Mouse (Mus musculus) CH12.LX (cell line): ENCODE data around the gene Ppp1r1c. TPM values are rescaled to one million over a fixed set of nuclear protein-coding genes. Genes with fewer than 3 reads are reported as not detected.

Source experiments
- DNase-seq: peaks from one replicate; pipeline ENCODE4 v3.0.0-alpha.2; 2013; ENCODE audit errors: extremely low read depth
- H3K27ac ChIP-seq: 2 replicates; pipeline ENCODE4 v1.5.1; 2012; ENCODE audit warnings: low read depth, mild to moderate bottlenecking, control low read depth, moderate library complexity; ENCODE audit not compliant: insufficient read depth
- H3K27me3 ChIP-seq: replicated peaks from 2 replicates; pipeline ENCODE3; 2012; ENCODE audit warnings: inconsistent platforms
- H3K36me3 ChIP-seq, 2 experiments: replicated peaks in 1 of 2; 2 replicates each; pipeline versions ENCODE3 to v1.6.1; 2012; ENCODE audit warnings: inconsistent platforms in 1 of 2, low read length in 1 of 2, mild to moderate bottlenecking in 1 of 2, mixed read lengths in 1 of 2, moderate library complexity in 1 of 2; ENCODE audit not compliant: control insufficient read depth in 1 of 2, insufficient read depth in 1 of 2
- H3K4me1 ChIP-seq, 2 experiments: 2 replicates each; pipeline ENCODE4 v1.6.1; 2012; ENCODE audit warnings: inconsistent platforms in 1 of 2, moderate library complexity in 1 of 2; ENCODE audit not compliant: insufficient read depth in 2 of 2, control insufficient read depth in 1 of 2
- H3K4me2 ChIP-seq: 2 replicates; pipeline ENCODE4 v1.6.1; 2012; ENCODE audit warnings: low read depth, mild to moderate bottlenecking, control low read depth; ENCODE audit not compliant: poor library complexity, insufficient read depth, severe bottlenecking
- H3K4me3 ChIP-seq, 3 experiments: fragments of 150-350 bp in 1 of 3; sonication (generic) in 1 of 3; replicated peaks in 1 of 3; 2 replicates each; pipeline versions ENCODE3 to v1.5.1; 2011 to 2012; ENCODE audit warnings: low read depth in 2 of 3, low read length in 2 of 3, mild to moderate bottlenecking in 2 of 3, moderate library complexity in 2 of 3, control low read depth in 1 of 3, improper control_type of control experiment in 1 of 3, inconsistent platforms in 1 of 3, mixed read lengths in 1 of 3; ENCODE audit not compliant: poor library complexity in 1 of 3
- H3K79me2 ChIP-seq: replicated peaks from 2 replicates; pipeline ENCODE4 v1.6.1; 2012; ENCODE audit warnings: mild to moderate bottlenecking, moderate library complexity; ENCODE audit not compliant: control insufficient read depth, poor library complexity, insufficient read depth, severe bottlenecking; ENCODE audit errors: extremely low read depth
- H3K9ac ChIP-seq: 2 replicates; pipeline ENCODE4 v1.6.1; 2012; ENCODE audit warnings: low read depth, mild to moderate bottlenecking, control low read depth, moderate library complexity; ENCODE audit not compliant: insufficient read depth
- H3K9me3 ChIP-seq: replicated peaks from 2 replicates; pipeline ENCODE3; 2012; ENCODE audit warnings: low read length, inconsistent platforms, mixed read lengths
- BHLHE40 ChIP-seq: IDR thresholded peaks from 2 replicates; pipeline ENCODE4 v1.6.1; 2011; ENCODE audit warnings: mild to moderate bottlenecking, low read depth, low read length, improper control_type of control experiment
- CHD2 ChIP-seq: IDR thresholded peaks from 2 replicates; pipeline ENCODE4 v1.6.1; 2011; ENCODE audit warnings: low read length, improper control_type of control experiment
- CTCF ChIP-seq, 2 experiments: IDR thresholded peaks in 1 of 2; conservative IDR thresholded peaks in 1 of 2; 2 replicates each; pipeline ENCODE4 v1.5.1; 2011 to 2012; ENCODE audit warnings: low read depth in 2 of 2, low read length in 2 of 2, improper control_type of control experiment in 1 of 2, inconsistent platforms in 1 of 2, mild to moderate bottlenecking in 1 of 2, moderate library complexity in 1 of 2
- E2F4 ChIP-seq: IDR thresholded peaks from 2 replicates; pipeline ENCODE4 v1.6.1; 2011; ENCODE audit warnings: low read depth, low read length, improper control_type of control experiment; ENCODE audit not compliant: insufficient replicate concordance
- IRF4 ChIP-seq: IDR thresholded peaks from 2 replicates; pipeline ENCODE4 v1.6.1; 2014; ENCODE audit warnings: low read depth, mild to moderate bottlenecking, inconsistent platforms, low read length, improper control_type of control experiment
- JUN ChIP-seq: IDR thresholded peaks from 2 replicates; pipeline ENCODE4 v1.6.1; 2011; ENCODE audit warnings: low read depth, mild to moderate bottlenecking, low read length, improper control_type of control experiment, moderate library complexity; ENCODE audit not compliant: insufficient read depth
- JUND ChIP-seq: conservative IDR thresholded peaks from 2 replicates; pipeline ENCODE4 v1.6.1; 2011; ENCODE audit warnings: low read depth, low read length, improper control_type of control experiment
- MAX ChIP-seq: IDR thresholded peaks from 2 replicates; pipeline ENCODE4 v1.6.1; 2011; ENCODE audit warnings: low read length, improper control_type of control experiment
- MEF2A ChIP-seq: IDR thresholded peaks from 2 replicates; pipeline ENCODE4 v1.6.1; 2014; ENCODE audit warnings: low read depth, mild to moderate bottlenecking, inconsistent platforms, low read length, improper control_type of control experiment, borderline replicate concordance
- MXI1 ChIP-seq: IDR thresholded peaks from 2 replicates; pipeline ENCODE4 v1.6.1; 2011; ENCODE audit warnings: mild to moderate bottlenecking, low read depth, low read length, improper control_type of control experiment
- NRF1 ChIP-seq: IDR thresholded peaks from 2 replicates; pipeline ENCODE4 v1.6.1; 2014; ENCODE audit warnings: low read depth, mild to moderate bottlenecking, inconsistent platforms, low read length, improper control_type of control experiment, moderate library complexity
- POLR2A ChIP-seq: IDR thresholded peaks from 2 replicates; pipeline ENCODE4 v1.6.1; 2011; ENCODE audit warnings: low read depth, mild to moderate bottlenecking, improper control_type of control experiment, low read length
- POLR2AphosphoS2 ChIP-seq: IDR thresholded peaks from 2 replicates; pipeline ENCODE4 v1.6.1; 2011; ENCODE audit warnings: low read depth, low read length, improper control_type of control experiment
- RAD21 ChIP-seq: IDR thresholded peaks from 2 replicates; pipeline ENCODE4 v1.6.1; 2011; ENCODE audit warnings: low read depth, mild to moderate bottlenecking, low read length, improper control_type of control experiment, moderate library complexity
- SMC3 ChIP-seq: IDR thresholded peaks from 2 replicates; pipeline ENCODE4 v1.6.1; 2011; ENCODE audit warnings: low read depth, low read length, improper control_type of control experiment
- TCF12 ChIP-seq: IDR thresholded peaks from 2 replicates; pipeline ENCODE4 v1.6.1; 2014; ENCODE audit warnings: low read depth, mild to moderate bottlenecking, inconsistent platforms, low read length, improper control_type of control experiment
- UBTF ChIP-seq: IDR thresholded peaks from 2 replicates; pipeline ENCODE4 v1.6.1; 2012; ENCODE audit warnings: low read depth, mild to moderate bottlenecking, inconsistent platforms, low read length, improper control_type of control experiment, moderate library complexity
- USF1 ChIP-seq: IDR thresholded peaks from 2 replicates; pipeline ENCODE4 v1.6.1; 2014; ENCODE audit warnings: low read depth, mild to moderate bottlenecking, inconsistent platforms, low read length, improper control_type of control experiment
- USF2 ChIP-seq: conservative IDR thresholded peaks from 2 replicates; pipeline ENCODE4 v1.6.1; 2011; ENCODE audit warnings: low read depth, low read length, improper control_type of control experiment
- ZC3H11A ChIP-seq: IDR thresholded peaks from 2 replicates; pipeline ENCODE4 v1.6.1; 2012; ENCODE audit warnings: low read depth, mild to moderate bottlenecking, inconsistent platforms, low read length, improper control_type of control experiment
- ZMIZ1 ChIP-seq: IDR thresholded peaks from 2 replicates; pipeline ENCODE4 v1.6.1; 2012; ENCODE audit warnings: low read depth, mild to moderate bottlenecking, inconsistent platforms, low read length, improper control_type of control experiment
- ZNF384 ChIP-seq: IDR thresholded peaks from 2 replicates; pipeline ENCODE4 v1.6.1; 2012; ENCODE audit warnings: low read depth, low read length, improper control_type of control experiment, inconsistent platforms
- dilution Hi-C: fragments of 300-500 bp; cut with MboI; formaldehyde crosslinking; loops from 2 replicates; pipeline ENCODE4 v1.14.3; 2020; ENCODE audit warnings: low sequenced_read_pairs; ENCODE audit not compliant: extremely low pct_unique_long_range_greater_than_20kb, extremely low pct_ligation_motif_present
- in situ Hi-C: fragments of 300-500 bp; cut with MboI; formaldehyde crosslinking; loops from 3 replicates; pipeline ENCODE4 v1.14.3; 2019; ENCODE audit warnings: low sequenced_read_pairs, low pct_ligation_motif_present, low pct_unique_long_range_greater_than_20kb, mixed read lengths
- polyA plus RNA-seq: library from polyadenylated mRNA; unstranded; fragments of >175 nt; gene quantifications from 2 replicates; pipeline ENCODE4 v1.2.1, GENCODE M21; 2012; ENCODE audit warnings: low read depth; ENCODE audit not compliant: insufficient read length
- total RNA-seq, 2 experiments: library from RNA; depleted of rRNA; stranded (reverse); fragments of 300-350 nt in 1 of 2; fragments of >200 nt in 1 of 2; gene quantifications; 2 replicates each; pipeline ENCODE4 v1.2.3; 2012 to 2014

The Ppp1r1c gene
- total and polyA plus RNA-seq, 3 experiments = not detected

DNA sequence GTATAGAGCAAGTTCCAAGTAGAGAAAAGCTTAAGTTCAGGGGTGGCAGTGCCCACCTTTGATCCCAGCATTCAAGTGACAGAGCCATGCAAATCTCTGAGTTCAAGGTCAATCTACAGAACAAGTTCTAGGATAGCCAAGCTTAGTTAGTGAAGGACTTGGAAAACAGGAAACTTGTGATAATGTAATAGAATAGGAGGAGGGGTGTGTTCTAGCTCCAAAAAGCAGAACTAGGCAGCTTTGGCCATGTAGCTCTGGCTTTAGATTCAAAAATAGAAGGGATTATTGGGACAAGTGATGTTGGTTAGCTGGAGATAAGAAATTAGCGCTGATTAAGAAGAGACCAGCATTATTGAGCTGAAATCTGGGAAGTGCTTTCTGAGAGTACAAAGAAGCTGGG is 149.3 kb downstream of the Ppp1r1c start:
- Histone ChIP-seq H3K4me3 (no peak overlapping the region), H3K79me2 (no peaks in the 10 kb centered on the region), H3K9me3 (no peaks in the 10 kb centered on the region), H3K27ac (no peak overlapping the region), H3K27me3 (no peaks in the 10 kb centered on the region), H3K4me1 (no peaks in the 10 kb centered on the region), H3K9ac (no peak overlapping the region), H3K4me2 (no peak overlapping the region), H3K36me3 (no peaks in the 10 kb centered on the region)
- dilution Hi-C loops = no loop called here
- no peak for TF ChIP-seq UBTF
- TF ChIP-seq POLR2AphosphoS2 = no peak
- TF ChIP-seq ZMIZ1 = no peak
- TF ChIP-seq POLR2A = no peak
- TF ChIP-seq BHLHE40 = no peak
- no peak for TF ChIP-seq MAX
- no peak for TF ChIP-seq IRF4
- TF ChIP-seq MEF2A = no peak
- no peak for TF ChIP-seq TCF12
- no peak for TF ChIP-seq E2F4
- TF ChIP-seq CTCF (conservative IDR thresholded peaks at IDR 0.05 in 1 of 2, IDR thresholded peaks at IDR 0.05 in 1 of 2; ENCODE audit: low read depth in 2 of 2, low read length in 2 of 2) = no peak
- TF ChIP-seq JUND = no peak
- TF ChIP-seq SMC3 = no peak
- no peak for TF ChIP-seq ZNF384
- TF ChIP-seq USF1 = no peak
- TF ChIP-seq CHD2 = no peak
- no peak for TF ChIP-seq USF2
- no peak for TF ChIP-seq NRF1
- TF ChIP-seq MXI1 = no peak
- no peak for TF ChIP-seq JUN
- no peak for DNase-seq
- in situ Hi-C loops = no loop called here

DNA sequence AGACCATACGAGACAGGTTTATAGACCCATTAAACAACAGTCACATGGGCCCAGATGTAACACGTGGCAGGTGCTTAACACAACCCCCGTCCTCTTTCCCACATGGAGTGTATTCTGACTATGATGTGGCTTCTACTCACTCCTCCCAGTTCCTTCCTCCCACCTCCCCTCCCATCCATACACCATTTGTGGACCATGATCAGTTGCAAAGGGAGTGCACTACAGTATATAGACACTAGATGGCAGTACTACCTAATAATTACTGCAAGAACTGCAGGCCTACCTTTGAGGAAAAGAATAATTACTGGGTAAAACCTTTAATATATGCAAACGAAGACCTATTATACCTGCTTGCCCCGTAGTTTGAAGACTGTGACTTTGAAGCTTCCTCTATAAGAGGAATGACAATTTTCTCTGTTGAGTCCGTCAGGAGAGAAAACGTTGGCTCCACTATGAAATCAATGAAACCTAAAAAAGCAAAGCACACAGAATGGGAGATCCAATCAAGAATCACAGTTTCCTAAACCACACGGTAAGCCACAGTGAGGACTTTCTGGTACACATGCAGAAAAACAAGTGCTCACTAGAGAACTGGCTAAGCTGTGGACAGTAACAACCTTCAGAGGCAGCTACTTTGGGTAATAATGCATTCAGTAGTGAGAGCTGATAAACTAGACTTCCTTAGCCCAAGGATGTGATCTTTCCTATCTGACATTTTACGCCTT is 157.9 kb downstream of the Ppp1r1c start:
- Histone ChIP-seq H3K4me1 (no peaks in the 10 kb centered on the region), H3K4me2 (no peak overlapping the region), H3K36me3 (no peaks in the 10 kb centered on the region), H3K9ac (no peak overlapping the region), H3K4me3 (no peak overlapping the region), H3K27me3 (no peaks in the 10 kb centered on the region)
- DNase-seq = peak; percentile 72
- TF ChIP-seq RAD21 = peak; percentile 95
- TF ChIP-seq ZC3H11A = peak; percentile 39
- peak; percentile 81 for TF ChIP-seq SMC3
- no peak for TF ChIP-seq NRF1
- TF ChIP-seq MEF2A = no peak
- peak; percentile 84 to 87 for TF ChIP-seq CTCF (conservative IDR thresholded peaks at IDR 0.05 in 1 of 2, IDR thresholded peaks at IDR 0.05 in 1 of 2; ENCODE audit: low read depth in 2 of 2, low read length in 2 of 2)
- TF ChIP-seq, all 38 proteins: peak for 4
- in situ Hi-C loops = loop anchor here (10.0 kb wide), 1 partner anchor 399 kb away; no protein-coding TSS in a partner anchor
- no peaks in the 10 kb centered on the region for H3K9me3 ChIP-seq
- H3K79me2 ChIP-seq = no peaks in the 10 kb centered on the region
- dilution Hi-C loops = no loop called here
- H3K27ac ChIP-seq = no peak overlapping the region

Other genes starting within 250 kb of the Ppp1r1c start
- gene Itprid2, start 72.4 kb upstream of the Ppp1r1c start, total RNA-seq (2012; rRNA removed) = 8.2 TPM in 2 replicates
- 3.9 and 4.3 TPM in 2 replicates for gene Itprid2, start 72.4 kb upstream of the Ppp1r1c start, total RNA-seq (2014; rRNA removed)
- 15.4 and 17.7 TPM in 2 replicates for gene Itprid2, start 72.4 kb upstream of the Ppp1r1c start, polyA plus RNA-seq